Mouse (Mus musculus): ENCODE measurements around the gene Map3k6. TPM values are rescaled to one million over a fixed set of nuclear protein-coding genes. Genes with fewer than 3 reads are reported as not detected.

Map3k6 gene
- total RNA-seq (2021): 10 to 100 TPM in 1 of 2 experiments, 1 to 10 TPM in 1; 5.3 to 10.2 TPM
- long read RNA-seq, experiment 1, full-length matches to known transcripts: 3 of 5 reads
- long read RNA-seq, experiment 1, partial matches to known transcripts: 1 of 5 reads
- long read RNA-seq, experiment 1, other reads (novel, unspliced or antisense): 1 of 5 reads
- long read RNA-seq, experiment 2, partial matches to known transcripts: 0 of 3 reads
- long read RNA-seq, experiment 2, other reads (novel, unspliced or antisense): 1 of 3 reads

GRCm38 (mm10) chr4:133240490-133240921 lies at the start of gene Map3k6:
TSS of gene Map3k6 (plus strand) at chr4:133240818.
- DNase-seq (ENCODE audit: low spot score in 2 of 2): peak in 1 of 2 experiments; percentile 29

- no peak for DNase-seq (ENCODE audit: low spot score in 2 of 2)
These were observed 46.1 kb upstream of the Map3k6 start for GRCm38 (mm10) chr4:133194482-133194881.

GRCm38 (mm10) chr4:133195014-133195413 lies 45.6 kb upstream of the Map3k6 start:
- DNase-seq (ENCODE audit: low spot score in 2 of 2): no peak

GRCm38 (mm10) chr4:133196136-133196535 lies 44.5 kb upstream of the Map3k6 start:
- no peak for DNase-seq (ENCODE audit: low spot score in 2 of 2)

GRCm38 (mm10) chr4:133196852-133197251 lies 43.8 kb upstream of the Map3k6 start:
- peak in 1 of 2 experiments; percentile 41 for DNase-seq (ENCODE audit: low spot score in 2 of 2)

- DNase-seq (ENCODE audit: low spot score in 2 of 2): peak in 1 of 2 experiments; percentile 31
These were observed 43.3 kb upstream of the Map3k6 start for GRCm38 (mm10) chr4:133197355-133197754.

- DNase-seq (ENCODE audit: low spot score in 2 of 2): peak in 1 of 2 experiments; percentile 36
These were observed 42.8 kb upstream of the Map3k6 start for GRCm38 (mm10) chr4:133197801-133198286.

GRCm38 (mm10) chr4:133198337-133199180 lies 42.1 kb upstream of the Map3k6 start:
- DNase-seq (ENCODE audit: low spot score in 2 of 2): no peak

GRCm38 (mm10) chr4:133199743-133200142 lies 40.9 kb upstream of the Map3k6 start:
- no peak for DNase-seq (ENCODE audit: low spot score in 2 of 2)

- DNase-seq (ENCODE audit: low spot score in 2 of 2): peak in 1 of 2 experiments; percentile 51
These were observed 40.3 kb upstream of the Map3k6 start for GRCm38 (mm10) chr4:133200343-133200742.

GRCm38 (mm10) chr4:133201006-133201771 lies 39.4 kb upstream of the Map3k6 start:
- DNase-seq (ENCODE audit: low spot score in 2 of 2): peak in 1 of 2 experiments; percentile 62

GRCm38 (mm10) chr4:133202254-133202653 lies 38.4 kb upstream of the Map3k6 start:
- DNase-seq (ENCODE audit: low spot score in 2 of 2): no peak

- DNase-seq (ENCODE audit: low spot score in 2 of 2): no peak
These were observed 37.0 kb upstream of the Map3k6 start for GRCm38 (mm10) chr4:133203591-133203990.

GRCm38 (mm10) chr4:133204379-133204778 lies 36.2 kb upstream of the Map3k6 start:
- DNase-seq (ENCODE audit: low spot score in 2 of 2): no peak

GRCm38 (mm10) chr4:133209366-133209765 lies 31.3 kb upstream of the Map3k6 start:
- no peak for DNase-seq (ENCODE audit: low spot score in 2 of 2)

- DNase-seq (ENCODE audit: low spot score in 2 of 2): no peak
These were observed 30.4 kb upstream of the Map3k6 start for GRCm38 (mm10) chr4:133210023-133210787.

- no peak for DNase-seq (ENCODE audit: low spot score in 2 of 2)
These were observed 29.7 kb upstream of the Map3k6 start for GRCm38 (mm10) chr4:133210788-133211390.

- no peak for DNase-seq (ENCODE audit: low spot score in 2 of 2)
These were observed 28.7 kb upstream of the Map3k6 start, which contains the start of the genes Cd164l2 and Gpr3 for GRCm38 (mm10) chr4:133211751-133212561. TSS of gene Cd164l2 (plus strand) at chr4:133212131. TSS of gene Gpr3 (minus strand) at chr4:133212536.
